Mouse (Mus musculus) small intestine, adult 2 months (tissue): ENCODE results near the gene Acbd7.

Experiments
- CTCF ChIP-seq: fragments of 200-500 bp; IDR thresholded peaks from 2 replicates; pipeline ENCODE4 v1.5.1; 2012; ENCODE audit warnings: low read depth, mild to moderate bottlenecking, control low read depth, inconsistent platforms, low read length, moderate library complexity, mixed read lengths; ENCODE audit not compliant: insufficient replicate concordance, insufficient read length; ENCODE audit errors: extremely low read depth
- POLR2A ChIP-seq: fragments of 200-500 bp; IDR thresholded peaks from 2 replicates; pipeline ENCODE4 v1.6.1; 2012; ENCODE audit warnings: low read depth, mild to moderate bottlenecking, control low read depth, inconsistent platforms, low read length, moderate library complexity

DNA sequence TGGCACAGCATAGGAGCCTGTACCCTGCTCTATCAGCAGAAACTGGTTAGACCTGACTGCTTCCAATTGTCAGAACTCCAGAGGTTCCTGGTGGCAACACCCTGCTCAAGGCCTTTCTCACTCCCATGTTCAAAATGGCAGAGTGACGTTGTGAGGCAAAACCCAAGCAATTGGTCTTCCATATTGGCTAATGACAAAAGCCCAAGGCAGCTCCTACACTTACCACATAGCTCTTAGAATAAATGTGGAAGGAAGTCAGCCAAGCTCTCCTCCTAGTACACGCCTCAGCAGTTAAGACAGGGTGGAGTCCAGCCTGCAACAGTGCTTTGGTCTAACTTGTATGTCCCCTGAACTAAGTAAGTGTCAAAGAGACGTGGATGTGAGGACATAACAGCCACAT lies 21.9 kb downstream of the Acbd7 start:
- TF ChIP-seq CTCF (no peak), POLR2A (no peak)
